Comparison of ENCODE assay signal across 8 mouse cellular contexts in genomic region chr11:101200986-101201385, GRCm38 (mm10). TPM values are rescaled to one million over a fixed set of nuclear protein-coding genes. Genes with fewer than 3 reads are reported as not detected.
DNase-seq lines count a peak whose midpoint lies in the region; ATAC-seq and TF ChIP-seq lines count a peak whose summit lies in the region.

No protein-coding gene starts in this region.

- no peaks in the 10 kb centered on the region for H3K4me1 ChIP-seq in bone marrow, adult 2 months (ENCODE audit: control insufficient read depth, insufficient read depth, low read length)
- peaks cover 10 to 14% of the 10 kb centered on the region in 2 experiments for H3K4me1 ChIP-seq in liver, embryonic 14.5 days (replicated peaks; ENCODE audit: control insufficient read depth in 2 of 2, insufficient read depth in 2 of 2, low read length in 1 of 2)
- no peaks in the 10 kb centered on the region for H3K4me1 ChIP-seq in stomach, postnatal 0 days (replicated peaks; ENCODE audit: control insufficient read depth, insufficient read depth)

- H3K27ac ChIP-seq in bone marrow, adult 2 months (ENCODE audit: control insufficient read depth, insufficient read depth, low read depth, low read length, poor library complexity) = no peak overlapping the region
- H3K27ac ChIP-seq in liver, embryonic 14.5 days = no peak overlapping the region
- no peak overlapping the region for H3K27ac ChIP-seq in stomach, postnatal 0 days (replicated peaks)

- no peak for ATAC-seq in liver, embryonic 14.5 days (ENCODE audit: insufficient read depth)
- ATAC-seq in stomach, postnatal 0 days (ENCODE audit: low FRiP score, low TSS enrichment) = 0 out of 2 replicates have a peak, but pooled peaks have one; percentile 46

- WGBS in bone marrow, adult 2 months = 47% methylated on average over 7 of the region's 7 CpGs
- 46% methylated on average over 7 of the region's 7 CpGs for WGBS in liver, embryonic 14.5 days (ENCODE audit: insufficient replicate concordance)
- 21% methylated on average over 7 of the region's 7 CpGs for WGBS in stomach, postnatal 0 days

- H3K4me2 ChIP-seq in liver, embryonic 14.5 days (ENCODE audit: low read depth) = no peak overlapping the region
- no peak overlapping the region for H3K4me2 ChIP-seq in stomach, postnatal 0 days (replicated peaks; ENCODE audit: low read depth)

- peak; percentile 42 to 67 for DNase-seq in right cerebral cortex, adult 2 months (ENCODE audit: low spot score in 2 of 2)
- DNase-seq in right cerebral cortex, postnatal 25 days = no peak
- DNase-seq in embryo, embryonic 11.5 days (ENCODE audit: low read depth, low spot score) = peak; percentile 38
- DNase-seq in liver, embryonic 14.5 days (ENCODE audit: low read depth in 3 of 3, low spot score in 3 of 3) = peak in 1 of 3 experiments; percentile 32
- no peak for DNase-seq in stomach, postnatal 0 days (ENCODE audit: low spot score)
- DNase-seq in ovary, adult 18-20 months (ENCODE audit: low spot score) = no peak
- no peak for DNase-seq in gastrocnemius, adult 8-10 months (ENCODE audit: low spot score in 2 of 2)

- H3K9ac ChIP-seq in liver, embryonic 14.5 days (replicated peaks) = no peak overlapping the region
- H3K9ac ChIP-seq in stomach, postnatal 0 days (ENCODE audit: low read length) = no peak overlapping the region

- H3K27me3 ChIP-seq in liver, embryonic 14.5 days (ENCODE audit: control insufficient read depth, insufficient read depth, low read length) = no peaks in the 10 kb centered on the region
- no peaks in the 10 kb centered on the region for H3K27me3 ChIP-seq in stomach, postnatal 0 days (ENCODE audit: control insufficient read depth, insufficient read depth, low read length)

- TF ChIP-seq EP300 in liver, embryonic 14.5 days (IDR thresholded peaks at IDR 0.05; ENCODE audit: low read depth) = no peak
- TF ChIP-seq EP300 in stomach, postnatal 0 days (optimal IDR thresholded peaks at IDR 0.05) = no peak

- TF ChIP-seq CTCF in bone marrow, adult 2 months (IDR thresholded peaks at IDR 0.05; ENCODE audit: control insufficient read depth, insufficient read depth, low read length) = peak; percentile 79
- TF ChIP-seq CTCF in liver, embryonic 14.5 days (IDR thresholded peaks at IDR 0.05; ENCODE audit: low read depth) = peak; percentile 92
- TF ChIP-seq CTCF in stomach, postnatal 0 days (IDR thresholded peaks at IDR 0.05; ENCODE audit: low read depth) = peak; percentile 89

- H3K4me3 ChIP-seq in bone marrow, adult 2 months (replicated peaks; ENCODE audit: control insufficient read depth, low read depth, low read length) = no peak overlapping the region
- H3K4me3 ChIP-seq in liver, embryonic 14.5 days (ENCODE audit: insufficient read depth in 1 of 2, low read depth in 2 of 2, low read length in 2 of 2) = no peak overlapping the region
- H3K4me3 ChIP-seq in stomach, postnatal 0 days (ENCODE audit: low read depth, low read length) = no peak overlapping the region

- no peak for TF ChIP-seq POLR2A in bone marrow, adult 2 months (IDR thresholded peaks at IDR 0.05; ENCODE audit: borderline replicate concordance, control insufficient read depth, low read depth, low read length)

- H3K9me3 ChIP-seq in liver, embryonic 14.5 days (ENCODE audit: control insufficient read depth, low read length) = no peaks in the 10 kb centered on the region
- no peaks in the 10 kb centered on the region for H3K9me3 ChIP-seq in stomach, postnatal 0 days (ENCODE audit: control insufficient read depth, low read length)

- H3K36me3 ChIP-seq in liver, embryonic 14.5 days (replicated peaks; ENCODE audit: control insufficient read depth, insufficient read depth, low read depth) = peaks cover 21% of the 10 kb centered on the region; the same call in 1 of the 2 replicates
- H3K36me3 ChIP-seq in stomach, postnatal 0 days (ENCODE audit: control insufficient read depth, insufficient read depth, low read length) = peaks cover 40% of the 10 kb centered on the region

RNA-seq across cellular contexts. Expression of gene Ezh1, which starts 25.3 kb away (rescaled TPM):
- polyA plus RNA-seq in bone marrow, adult 2 months (2011; ENCODE audit: insufficient read depth, insufficient read length, low replicate concordance, missing spikeins) = 21.2 and 35.8 TPM in 2 replicates
- polyA plus RNA-seq in liver, embryonic 14.5 days (2012; rRNA removed) = 6.8 and 8.8 TPM in 2 replicates
- polyA plus RNA-seq in liver, embryonic 14.5 days (2014; fragmentation: Nextera tagmentation; extraction: Ambion mirVana) = 7.9 and 8.1 TPM in 2 replicates
- polyA plus RNA-seq in stomach, postnatal 0 days (2015; fragmentation: Nextera tagmentation; extraction: Ambion mirVana) = 8.1 and 9.4 TPM in 2 replicates
- total RNA-seq in gastrocnemius, adult 8-10 months (2022) = 10 to 100 TPM; 24.3 to 31.0 (median 26.2) TPM

RNA-seq across cellular contexts. Expression of gene Ccr10, which starts 25.7 kb away (rescaled TPM):
- not detected in 2 replicates for polyA plus RNA-seq in bone marrow, adult 2 months (2011; ENCODE audit: insufficient read depth, insufficient read length, low replicate concordance, missing spikeins)
- polyA plus RNA-seq in liver, embryonic 14.5 days (2012; rRNA removed) = not detected in 2 replicates
- not detected in 2 replicates for polyA plus RNA-seq in liver, embryonic 14.5 days (2014; fragmentation: Nextera tagmentation; extraction: Ambion mirVana)
- polyA plus RNA-seq in stomach, postnatal 0 days (2015; fragmentation: Nextera tagmentation; extraction: Ambion mirVana) = 0.16 and 0.24 TPM in 2 replicates
- total RNA-seq in gastrocnemius, adult 8-10 months (2022) = not detected

RNA-seq across cellular contexts. Expression of gene Plekhh3, which starts 29.8 kb away (rescaled TPM):
- polyA plus RNA-seq in bone marrow, adult 2 months (2011; ENCODE audit: insufficient read depth, insufficient read length, low replicate concordance, missing spikeins) = 2.0 and 2.1 TPM in 2 replicates
- polyA plus RNA-seq in liver, embryonic 14.5 days (2012; rRNA removed) = 1.1 TPM in 2 replicates
- 1.0 TPM in 2 replicates for polyA plus RNA-seq in liver, embryonic 14.5 days (2014; fragmentation: Nextera tagmentation; extraction: Ambion mirVana)
- polyA plus RNA-seq in stomach, postnatal 0 days (2015; fragmentation: Nextera tagmentation; extraction: Ambion mirVana) = 23.8 and 25.6 TPM in 2 replicates
- total RNA-seq in gastrocnemius, adult 8-10 months (2022) = 10 to 100 TPM; 25.6 to 38.5 (median 33.9) TPM

RNA-seq across cellular contexts. Expression of gene Cntnap1, which starts 30.7 kb away (rescaled TPM):
- 0.54 and 1.5 TPM in 2 replicates for polyA plus RNA-seq in bone marrow, adult 2 months (2011; ENCODE audit: insufficient read depth, insufficient read length, low replicate concordance, missing spikeins)
- polyA plus RNA-seq in liver, embryonic 14.5 days (2012; rRNA removed) = 0.11 and 0.16 TPM in 2 replicates
- polyA plus RNA-seq in liver, embryonic 14.5 days (2014; fragmentation: Nextera tagmentation; extraction: Ambion mirVana) = 0.08 TPM in 1 of 2 replicates, not detected in the other
- 0.52 and 0.94 TPM in 2 replicates for polyA plus RNA-seq in stomach, postnatal 0 days (2015; fragmentation: Nextera tagmentation; extraction: Ambion mirVana)
- total RNA-seq in gastrocnemius, adult 8-10 months (2022) = 1 to 10 TPM in 1 of 4 experiments, under 1 TPM in 3; 0.67 to 1.3 (median 0.81) TPM

RNA-seq across cellular contexts. Expression of gene Ramp2, which starts 44.8 kb away (rescaled TPM):
- polyA plus RNA-seq in bone marrow, adult 2 months (2011; ENCODE audit: insufficient read depth, insufficient read length, low replicate concordance, missing spikeins) = 4.6 and 4.8 TPM in 2 replicates
- 15.1 and 17.5 TPM in 2 replicates for polyA plus RNA-seq in liver, embryonic 14.5 days (2012; rRNA removed)
- 19.0 and 19.2 TPM in 2 replicates for polyA plus RNA-seq in liver, embryonic 14.5 days (2014; fragmentation: Nextera tagmentation; extraction: Ambion mirVana)
- 62.3 and 64.9 TPM in 2 replicates for polyA plus RNA-seq in stomach, postnatal 0 days (2015; fragmentation: Nextera tagmentation; extraction: Ambion mirVana)
- total RNA-seq in gastrocnemius, adult 8-10 months (2022) = 10 to 100 TPM; 19.3 to 28.6 (median 25.4) TPM

Comparison
In these comparisons a context has a peak if more than half of its experiments do, and no peak if none do; other contexts are left out.
1. DNase-seq: peak in right cerebral cortex, adult 2 months (2 of 2) and embryo, embryonic 11.5 days (single experiment); none in right cerebral cortex, postnatal 25 days (single experiment), stomach, postnatal 0 days (single experiment), ovary, adult 18-20 months (single experiment) and gastrocnemius, adult 8-10 months (0 of 2).
2. Peak in every context shown above with its lines, with median percentiles within 50 percentile points of each other: CTCF ChIP-seq.